Mouse (Mus musculus) erythroblast, embryonic 14.5 days (primary cell): ENCODE data around the gene Aldh16a1. TPM values are rescaled to one million over a fixed set of nuclear protein-coding genes. Genes with fewer than 3 reads are reported as not detected.

Experiments used
- H3K27me3 ChIP-seq: 2 replicates; pipeline ENCODE4 v1.6.1; 2012; ENCODE audit warnings: inconsistent platforms; ENCODE audit not compliant: control insufficient read depth
- H3K36me3 ChIP-seq: 2 replicates; pipeline ENCODE4 v1.6.1; 2012; ENCODE audit warnings: mild to moderate bottlenecking, inconsistent platforms; ENCODE audit not compliant: control insufficient read depth
- H3K4me1 ChIP-seq: 2 replicates; pipeline ENCODE4 v1.6.1; 2012; ENCODE audit warnings: inconsistent platforms; ENCODE audit not compliant: control insufficient read depth
- H3K4me3 ChIP-seq: replicated peaks from 2 replicates; pipeline ENCODE3; 2012; ENCODE audit warnings: moderate library complexity, mild to moderate bottlenecking, inconsistent platforms
- H3K9me3 ChIP-seq: 2 replicates; pipeline ENCODE4 v1.6.1; 2012; ENCODE audit warnings: low read length, inconsistent platforms, mixed read lengths; ENCODE audit not compliant: control insufficient read depth
- GATA1 ChIP-seq: IDR thresholded peaks from 2 replicates; pipeline ENCODE4 v1.6.1; 2012; ENCODE audit warnings: low read length, inconsistent platforms, mixed read lengths
- TAL1 ChIP-seq: IDR thresholded peaks from 3 replicates; pipeline ENCODE4 v1.6.1; 2012; ENCODE audit warnings: low read length, inconsistent platforms, mixed read lengths
- polyA plus RNA-seq: library from polyadenylated mRNA; stranded (reverse); fragments of >175 nt; gene quantifications from 2 replicates; pipeline ENCODE4 v1.2.3, GENCODE M21; 2012

Aldh16a1 gene
- polyA plus RNA-seq, 1 experiment = 16.3 TPM

DNA sequence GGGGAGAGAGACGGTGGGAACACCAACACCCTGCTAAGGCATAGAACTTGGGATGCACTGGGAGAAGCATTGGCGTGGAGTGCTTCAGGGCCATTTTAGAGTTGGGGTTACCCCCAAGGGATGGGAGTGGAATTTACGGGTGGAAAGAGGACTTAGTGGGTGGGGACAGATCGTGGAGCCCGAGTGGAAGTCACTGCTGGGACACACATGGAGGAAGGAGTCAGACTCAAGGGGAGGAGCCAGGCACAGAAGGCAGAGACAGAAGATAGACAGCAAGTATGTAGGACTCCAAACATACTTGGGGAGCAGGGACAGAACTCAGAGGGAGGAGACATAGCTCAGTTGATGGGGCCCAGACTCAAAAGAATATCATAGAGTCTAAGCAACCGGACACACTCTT is 8.2 kb upstream of the Aldh16a1 start:
- H3K4me3 ChIP-seq = peak overlapping the region; percentile 54
- TF ChIP-seq TAL1 (no peak), GATA1 (no peak)
- peaks cover 57% of the 10 kb centered on the region for H3K27me3 ChIP-seq
- H3K4me1 ChIP-seq = peaks cover 21% of the 10 kb centered on the region
- H3K36me3 ChIP-seq = peaks cover 29% of the 10 kb centered on the region
- H3K9me3 ChIP-seq = peaks cover 6% of the 10 kb centered on the region; the same call in 1 of the 2 replicates

GRCm38 (mm10) chr7:45161612-45162473 is 7.5 kb upstream of the Aldh16a1 start:
- Histone ChIP-seq H3K27me3 (peaks cover 50% of the 10 kb centered on the region), H3K4me3 (peak overlapping the region; percentile 54), H3K9me3 (peaks cover 2% of the 10 kb centered on the region; the same call in 1 of the 2 replicates), H3K4me1 (peaks cover 24% of the 10 kb centered on the region), H3K36me3 (peaks cover 34% of the 10 kb centered on the region)
- TF ChIP-seq TAL1 = no peak
- no peak for TF ChIP-seq GATA1

DNA sequence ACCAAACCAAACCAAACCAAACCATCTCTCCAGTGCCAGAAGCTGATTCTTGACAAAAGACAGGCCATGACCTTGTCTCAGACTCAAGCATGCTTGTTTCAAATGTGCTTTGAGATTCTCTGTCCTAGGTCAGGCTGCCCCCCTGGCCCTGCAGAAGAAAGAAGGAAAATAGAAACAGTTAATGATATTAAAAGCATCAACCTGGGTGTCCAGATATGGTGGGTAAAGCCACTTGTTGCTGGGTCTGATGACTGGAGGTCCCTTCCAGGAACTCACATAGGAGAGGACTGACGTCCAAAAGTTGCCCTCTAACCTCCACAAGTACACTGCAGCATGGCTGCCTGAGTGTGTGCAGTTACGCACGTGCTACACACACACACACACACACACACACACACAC is 6.5 kb upstream of the Aldh16a1 start:
- H3K9me3 ChIP-seq = peaks cover 2% of the 10 kb centered on the region; the same call in 1 of the 2 replicates
- H3K36me3 ChIP-seq = peaks cover 41% of the 10 kb centered on the region
- TF ChIP-seq TAL1 = no peak
- no peak for TF ChIP-seq GATA1
- peaks cover 25% of the 10 kb centered on the region for H3K4me1 ChIP-seq
- H3K4me3 ChIP-seq = no peak overlapping the region
- peaks cover 40% of the 10 kb centered on the region for H3K27me3 ChIP-seq

- H3K4me3 ChIP-seq = no peak overlapping the region
- peaks cover 35% of the 10 kb centered on the region for H3K27me3 ChIP-seq
- H3K9me3 ChIP-seq = peaks cover 2% of the 10 kb centered on the region; the same call in 1 of the 2 replicates
- TF ChIP-seq TAL1 = no peak
- TF ChIP-seq GATA1 = no peak
- H3K36me3 ChIP-seq = peaks cover 41% of the 10 kb centered on the region
- H3K4me1 ChIP-seq = peaks cover 29% of the 10 kb centered on the region
Measured at GRCm38 (mm10) chr7:45160316-45160800, 6.0 kb upstream of the Aldh16a1 start.

GRCm38 (mm10) chr7:45158991-45159390 is 4.6 kb upstream of the Aldh16a1 start:
- Histone ChIP-seq H3K4me1 (peaks cover 34% of the 10 kb centered on the region), H3K4me3 (no peak overlapping the region), H3K9me3 (peaks cover under 1% of the 10 kb centered on the region; the same call in 1 of the 2 replicates), H3K27me3 (peaks cover 21% of the 10 kb centered on the region), H3K36me3 (peaks cover 41% of the 10 kb centered on the region)
- no peak for TF ChIP-seq GATA1
- TF ChIP-seq TAL1 = no peak

- Histone ChIP-seq H3K36me3 (peaks cover 41% of the 10 kb centered on the region), H3K9me3 (no peaks in the 10 kb centered on the region), H3K27me3 (peaks cover 6% of the 10 kb centered on the region), H3K4me3 (no peak overlapping the region), H3K4me1 (peaks cover 35% of the 10 kb centered on the region)
- TF ChIP-seq TAL1 = no peak
- no peak for TF ChIP-seq GATA1
Measured at GRCm38 (mm10) chr7:45157459-45157858, 3.1 kb upstream of the Aldh16a1 start.

DNA sequence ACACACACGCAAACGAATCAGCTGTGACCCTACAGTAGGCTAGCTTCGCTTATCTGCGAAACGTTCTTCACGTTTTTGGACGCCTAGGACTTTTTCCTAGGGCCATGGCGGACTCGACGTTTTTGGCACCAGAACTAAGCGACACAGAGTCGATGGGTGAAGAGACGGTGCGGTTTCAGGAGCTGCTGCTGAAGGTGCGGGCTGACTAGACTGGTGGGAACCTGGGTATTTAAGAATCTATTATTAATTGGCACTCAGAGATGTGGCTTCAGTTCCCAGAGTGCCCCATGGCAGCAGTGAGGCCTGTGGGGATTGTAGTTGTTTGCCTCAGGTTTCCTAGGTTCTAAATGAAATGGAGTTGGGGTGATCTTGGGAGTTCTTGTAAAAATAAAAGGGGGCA is 1.8 kb upstream of the Aldh16a1 start:
- peaks cover 29% of the 10 kb centered on the region for H3K4me1 ChIP-seq
- H3K36me3 ChIP-seq = peaks cover 41% of the 10 kb centered on the region
- H3K9me3 ChIP-seq = no peaks in the 10 kb centered on the region
- no peaks in the 10 kb centered on the region for H3K27me3 ChIP-seq
- H3K4me3 ChIP-seq = no peak overlapping the region
- TF ChIP-seq GATA1 = no peak
- no peak for TF ChIP-seq TAL1

GRCm38 (mm10) chr7:45155590-45155989 is 1.2 kb upstream of the Aldh16a1 start:
- no peak for TF ChIP-seq GATA1
- TF ChIP-seq TAL1 = no peak
- Histone ChIP-seq H3K36me3 (peaks cover 40% of the 10 kb centered on the region), H3K4me3 (no peak overlapping the region), H3K9me3 (no peaks in the 10 kb centered on the region), H3K27me3 (no peaks in the 10 kb centered on the region), H3K4me1 (peaks cover 29% of the 10 kb centered on the region)

GRCm38 (mm10) chr7:45154993-45155514 is 670 bp upstream of the Aldh16a1 start:
- Histone ChIP-seq H3K4me1 (peaks cover 31% of the 10 kb centered on the region), H3K27me3 (no peaks in the 10 kb centered on the region), H3K9me3 (no peaks in the 10 kb centered on the region), H3K4me3 (peak overlapping the region; percentile 77), H3K36me3 (peaks cover 35% of the 10 kb centered on the region)
- TF ChIP-seq TAL1 (no peak), GATA1 (no peak)
